Mouse (Mus musculus) adrenal gland, adult 8-10 months (tissue): ENCODE measurements at regions not wholly inside any gene's neighbourhood (a gene's known extent, or its start where the extent isn't known, plus 50 kb on each side); places are given as distances from the start of the nearest gene placed in this dataset.

Source experiments
- DNase-seq: peaks from one replicate; pipeline ENCODE4 v3.0.0; 2022

DNA sequence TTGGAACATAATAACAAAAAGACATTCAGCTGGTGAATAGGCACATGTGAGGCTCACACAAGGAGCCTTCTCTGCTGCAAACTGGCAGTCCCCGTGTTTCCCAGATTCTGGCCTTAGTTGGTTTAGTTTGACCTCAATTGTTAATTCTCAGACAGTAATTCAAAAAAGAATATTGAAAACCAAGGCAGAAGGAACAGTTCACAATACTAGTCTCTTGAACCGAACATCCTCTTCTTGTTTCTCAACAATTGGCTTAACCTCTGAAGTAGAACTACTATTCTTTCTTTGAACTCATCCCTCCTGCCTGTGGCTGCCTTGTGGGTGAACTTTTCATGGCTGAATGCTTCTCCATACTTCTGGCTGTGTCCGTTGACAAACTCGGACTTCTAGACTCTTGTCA, 110.4 kb upstream of the Neil3 start:
- DNase-seq: no peak

- DNase-seq: no peak
Observed at GRCm38 (mm10) chr8:53769211-53769610, 130.3 kb upstream of the Neil3 start.

DNA sequence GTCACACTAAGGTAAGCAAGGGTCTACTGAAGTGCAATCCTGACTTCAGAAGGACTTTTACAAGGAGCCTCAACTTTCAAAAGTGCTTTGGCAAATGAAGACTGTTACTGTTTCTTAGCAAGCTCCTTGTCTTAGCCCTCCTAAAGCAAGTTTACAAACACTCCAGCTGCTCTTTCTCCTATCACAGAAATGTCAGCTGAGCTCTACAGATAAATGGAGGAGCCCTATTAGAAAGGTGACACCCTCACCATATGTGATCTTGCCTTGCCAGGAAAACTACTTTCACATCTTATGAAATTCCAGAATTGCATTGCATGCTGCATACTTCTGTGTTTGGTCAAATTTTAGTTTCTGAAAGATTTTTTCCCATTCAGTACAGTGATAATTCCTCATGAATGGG, 136.6 kb upstream of the Neil3 start:
- no peak for DNase-seq

DNA sequence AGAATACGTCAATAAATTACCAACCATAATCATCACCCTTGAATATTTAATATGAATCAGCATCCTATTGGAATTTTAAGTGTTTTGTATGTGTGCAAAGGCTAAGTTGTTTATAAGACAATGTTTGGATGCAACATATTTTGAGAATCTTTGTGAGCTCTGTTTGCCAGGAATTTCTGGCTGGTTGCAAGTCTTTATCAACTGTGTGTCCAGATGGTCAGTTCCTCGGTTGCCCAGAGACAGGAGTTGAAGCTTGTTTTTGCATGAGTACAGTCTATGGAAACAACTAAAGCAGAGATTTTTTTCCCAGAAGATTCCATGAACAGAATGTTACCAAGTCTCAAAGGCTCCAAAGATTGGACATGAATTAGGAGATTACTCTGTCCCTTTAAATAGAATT, 142.0 kb upstream of the Neil3 start:
- DNase-seq: no peak

DNA sequence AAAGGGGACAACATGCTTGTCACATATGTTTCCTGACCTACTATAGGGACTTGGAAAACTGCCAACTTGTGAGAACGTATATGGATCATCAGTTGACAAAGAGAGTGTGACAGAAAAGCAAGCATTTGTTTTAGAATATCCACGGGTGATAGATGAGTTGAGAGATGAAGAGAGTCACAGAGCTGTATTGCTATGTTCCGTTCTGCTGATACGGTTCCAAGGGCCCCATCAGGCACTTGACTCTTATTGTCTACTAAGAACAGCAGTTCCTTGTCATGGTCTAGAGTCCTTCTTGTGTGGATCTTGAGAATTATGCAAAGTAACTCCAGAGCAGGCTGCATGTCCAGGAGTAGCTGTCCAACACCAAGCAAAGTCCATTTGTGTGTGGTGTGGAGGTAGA, 143.0 kb upstream of the Neil3 start:
- no peak for DNase-seq

GRCm38 (mm10) chr8:53788202-53788601, 149.3 kb upstream of the Neil3 start:
- no peak for DNase-seq

DNA sequence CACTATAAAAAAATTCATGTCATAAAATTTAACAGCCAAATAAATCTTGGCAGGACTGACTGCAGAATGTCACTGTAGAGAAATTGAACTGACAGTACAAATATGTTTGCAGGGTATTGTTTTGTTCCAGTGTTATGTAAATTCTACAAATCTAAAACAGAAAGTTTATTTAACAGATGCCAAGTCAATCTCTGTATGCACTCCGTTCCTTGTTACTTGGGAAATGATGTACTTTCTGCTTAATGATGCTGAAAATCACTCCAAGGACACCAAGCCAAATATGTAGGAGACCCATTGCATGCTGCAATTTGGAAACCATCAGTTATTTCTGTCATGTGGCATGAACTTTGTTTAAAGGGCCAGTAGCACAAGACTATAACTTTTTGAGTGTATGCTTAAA, 182.3 kb upstream of the Neil3 start:
- no peak for DNase-seq

GRCm38 (mm10) chr8:53827395-53827794, 188.5 kb upstream of the Neil3 start:
- no peak for DNase-seq

GRCm38 (mm10) chr8:53847821-53848220, 209.0 kb upstream of the Neil3 start:
- no peak for DNase-seq

DNA sequence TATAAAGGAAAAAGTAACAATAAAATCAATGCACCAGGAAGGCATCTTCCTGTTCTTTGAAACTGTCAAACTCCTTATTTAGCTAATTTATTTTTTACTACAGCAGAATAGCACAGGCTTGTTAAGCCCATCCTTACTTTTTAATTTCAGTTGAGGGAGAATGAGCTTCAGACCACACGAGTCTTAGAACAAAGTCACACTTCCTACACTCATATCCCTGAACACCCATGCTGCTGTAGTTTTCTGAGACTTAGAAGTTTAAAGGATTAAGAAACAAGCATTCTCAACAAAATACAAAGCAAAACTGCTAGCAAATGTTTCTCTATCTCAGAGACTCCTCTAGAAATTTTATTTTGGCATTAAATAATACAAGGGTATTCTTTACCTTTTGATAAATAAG, 208.8 kb upstream of the Vegfc start:
- DNase-seq: no peak

DNA sequence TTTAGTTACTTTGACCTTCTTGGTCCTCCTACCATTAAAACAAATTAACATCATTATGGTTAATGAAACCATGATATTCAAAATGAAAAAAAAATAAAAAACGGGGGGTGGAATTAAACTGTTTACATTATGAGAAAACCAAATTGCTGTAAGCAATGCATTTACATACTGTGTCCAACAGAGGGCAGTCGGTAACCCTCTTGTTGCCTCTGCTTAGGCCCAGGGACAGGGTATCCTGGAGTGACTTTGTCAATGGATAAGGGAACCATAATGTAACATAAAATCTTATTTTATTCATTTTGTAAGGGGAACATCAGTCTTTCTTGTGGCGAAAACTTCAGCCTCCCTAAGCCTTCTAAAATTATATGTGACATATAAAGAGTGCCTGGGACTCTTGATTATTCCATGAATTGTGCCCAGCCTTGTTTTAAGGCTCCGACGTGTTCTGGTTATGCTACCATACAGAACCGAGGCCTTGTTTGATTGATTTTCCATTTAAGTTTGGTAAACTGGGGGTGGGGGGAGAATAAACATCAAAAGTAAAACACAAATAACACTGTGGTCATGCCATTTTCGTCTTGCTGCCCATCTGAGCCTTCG, 207.3 kb upstream of the Vegfc start:
- DNase-seq: no peak

DNA sequence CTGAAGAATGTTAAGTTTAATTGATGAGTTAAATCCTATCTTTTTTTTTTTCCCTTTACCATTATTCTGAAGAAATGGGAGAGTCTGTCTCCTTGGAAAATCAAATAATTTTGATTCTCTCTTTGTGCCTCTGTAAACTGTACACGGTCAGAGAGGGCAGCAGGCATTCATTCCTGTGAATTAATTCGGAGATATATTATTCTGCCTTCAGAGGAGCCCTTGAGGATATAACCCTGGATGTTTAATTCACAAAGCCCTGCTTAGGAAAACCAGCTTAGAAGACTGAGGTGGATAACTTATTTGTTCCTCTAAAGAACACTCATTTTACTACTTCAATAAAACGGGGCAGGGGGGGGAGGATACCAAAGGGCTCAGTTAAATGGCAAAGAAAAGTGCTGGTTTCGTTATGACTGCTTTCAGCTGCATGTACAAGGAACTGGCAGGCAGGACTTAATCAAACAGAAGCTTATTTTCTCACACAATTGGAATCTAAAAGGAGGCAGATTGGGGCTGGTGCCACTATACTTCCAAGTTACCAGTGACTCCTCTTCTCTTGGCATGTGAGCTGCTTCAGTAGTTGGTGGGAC, 205.3 kb upstream of the Vegfc start:
- no peak for DNase-seq

DNA sequence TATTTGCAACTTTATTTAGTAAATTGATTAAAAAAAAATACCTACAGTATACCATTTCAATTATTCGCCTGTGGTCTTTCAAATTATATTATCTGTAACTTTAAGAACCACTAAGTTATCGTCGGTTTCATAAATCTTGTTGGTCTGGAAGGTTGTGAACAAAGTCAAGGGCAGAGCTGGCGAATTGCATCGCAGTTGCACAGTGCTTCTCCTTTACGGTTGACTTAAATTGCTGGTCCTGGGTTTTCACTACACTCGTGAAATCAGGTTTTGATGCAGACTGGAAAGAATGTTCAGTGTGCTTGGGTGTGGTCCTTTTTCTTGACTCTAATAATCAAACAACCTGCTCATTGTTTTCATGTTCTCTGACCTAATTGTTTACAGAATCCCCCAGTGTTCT, 198.6 kb upstream of the Vegfc start:
- DNase-seq: peak; percentile 14

GRCm38 (mm10) chr8:53881551-53881950, 195.9 kb upstream of the Vegfc start:
- DNase-seq: no peak

DNA sequence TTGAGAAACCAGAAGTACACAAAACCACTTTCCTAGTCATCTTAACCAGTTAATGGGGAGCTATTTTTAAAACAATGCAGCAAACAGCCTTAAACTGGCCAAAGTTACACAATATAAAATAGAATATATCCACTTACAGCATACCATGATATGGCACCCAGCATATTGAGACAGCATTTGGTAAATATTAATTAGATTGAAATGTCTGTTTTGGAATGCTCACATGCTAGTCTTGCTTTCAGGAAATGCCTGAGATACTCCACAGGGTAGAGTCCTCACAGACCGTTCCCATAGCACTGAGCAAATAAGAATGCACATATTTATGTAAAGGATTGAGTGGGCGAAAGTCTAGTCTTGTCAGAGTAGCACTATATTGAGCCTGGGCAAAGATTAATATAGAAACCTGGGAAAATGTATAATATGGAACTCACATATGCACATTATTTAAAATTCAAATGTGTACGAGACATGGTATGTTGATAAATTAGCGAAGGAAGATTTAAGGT, 185.1 kb upstream of the Vegfc start:
- DNase-seq: no peak

GRCm38 (mm10) chr8:53892770-53893169, 184.6 kb upstream of the Vegfc start:
- DNase-seq: no peak

GRCm38 (mm10) chr8:53922343-53922742, 155.1 kb upstream of the Vegfc start:
- no peak for DNase-seq

- no peak for DNase-seq
Observed at GRCm38 (mm10) chr8:53930685-53931084, 146.7 kb upstream of the Vegfc start.

DNA sequence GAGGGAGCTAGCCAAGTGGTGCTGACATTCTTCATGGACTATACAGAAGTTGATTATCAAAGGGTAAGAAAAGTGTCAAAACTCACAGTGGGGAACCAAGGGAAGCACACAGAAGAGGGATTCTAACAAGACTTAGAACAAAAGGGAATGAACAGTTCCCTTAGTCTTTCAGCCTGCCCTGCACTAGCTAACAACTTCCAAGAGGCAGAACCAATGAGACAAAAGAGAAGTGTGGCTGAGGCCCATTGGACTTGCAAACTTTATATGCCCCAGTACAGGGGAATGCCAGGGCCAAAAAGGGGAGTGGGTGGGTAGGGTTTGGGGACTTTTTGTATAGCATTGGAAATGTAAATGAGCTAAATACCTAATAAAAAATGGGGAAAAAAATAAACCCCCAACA, 139.0 kb upstream of the Vegfc start:
- no peak for DNase-seq

GRCm38 (mm10) chr8:53939519-53939918, 137.9 kb upstream of the Vegfc start:
- DNase-seq: no peak

DNA sequence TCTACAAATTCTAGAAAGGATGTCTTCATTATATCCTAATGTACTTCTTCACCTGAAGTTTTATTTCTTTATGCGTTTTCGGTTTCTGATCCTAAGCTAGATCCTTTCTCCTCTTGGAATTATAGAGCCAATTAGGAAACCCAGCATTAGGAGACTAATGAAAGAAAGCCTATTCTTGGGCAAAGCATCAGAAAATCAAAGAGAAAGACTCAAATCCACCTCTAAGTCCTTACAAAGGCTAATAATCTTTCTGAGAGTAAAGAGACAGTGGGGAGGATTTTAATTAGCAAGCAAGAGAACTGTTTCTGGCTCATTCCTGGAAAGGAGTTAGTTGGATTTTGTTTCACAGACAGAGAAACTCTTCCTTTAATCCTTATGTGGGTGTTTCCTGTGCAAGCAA, 136.3 kb upstream of the Vegfc start:
- DNase-seq: no peak

GRCm38 (mm10) chr8:53945561-53945960, 131.8 kb upstream of the Vegfc start:
- no peak for DNase-seq

DNA sequence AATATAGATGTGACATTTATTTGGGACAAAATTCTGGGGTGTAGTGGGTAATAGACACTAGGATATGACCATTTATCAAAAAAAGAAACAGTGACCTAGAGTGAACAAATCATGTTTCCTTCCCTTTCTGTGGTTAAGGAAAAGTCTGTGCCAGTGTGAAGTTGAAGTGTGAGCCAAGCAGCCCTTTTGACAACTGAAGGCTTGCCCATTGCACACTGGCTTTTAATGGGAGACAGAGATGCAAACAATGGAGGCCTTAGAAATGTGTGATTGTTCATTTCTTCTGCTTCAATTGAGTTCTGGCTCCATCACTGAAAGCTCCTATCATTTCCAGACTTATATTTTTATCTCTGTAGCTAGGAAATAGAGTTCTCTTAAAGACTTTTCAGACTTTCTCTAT, 130.0 kb upstream of the Vegfc start:
- no peak for DNase-seq

DNA sequence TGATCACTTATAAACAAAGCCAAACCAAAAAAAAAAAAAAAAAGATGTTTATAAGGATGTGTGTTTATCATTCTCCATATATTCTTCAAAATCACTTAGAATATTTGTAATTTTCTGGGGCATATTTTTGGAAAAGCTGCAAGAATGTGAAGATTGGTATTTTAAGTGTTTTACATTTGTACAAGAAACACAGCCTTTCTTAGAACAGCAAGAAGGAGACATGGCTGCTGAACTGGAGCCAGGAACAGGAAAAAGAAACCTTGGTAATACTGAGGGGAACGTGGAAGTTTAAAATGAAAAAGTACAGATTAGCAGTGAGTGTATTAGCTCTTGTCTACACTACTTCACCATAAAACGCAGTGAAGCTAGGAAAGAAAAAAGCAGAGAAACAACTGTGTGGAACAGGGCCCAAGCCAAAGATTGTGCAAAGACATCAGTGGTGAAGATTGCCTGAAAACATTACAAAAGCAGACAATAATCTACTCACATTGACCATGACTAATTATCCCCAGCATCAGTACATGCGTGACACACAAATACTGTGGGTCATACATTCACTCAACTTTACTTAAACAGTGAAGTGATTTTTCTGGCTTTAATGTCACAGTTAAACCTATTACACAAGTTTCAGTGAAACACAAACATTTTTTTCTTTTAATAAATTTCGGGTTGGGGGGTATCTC, 122.8 kb upstream of the Vegfc start:
- no peak for DNase-seq
